Mouse (Mus musculus): Measurements from ENCODE around the gene Cyb5r3.

Gene Cyb5r3

GRCm38 (mm10) chr15:83169772-83170722 is 2.3 kb downstream of the Cyb5r3 start:
- ATAC-seq (ENCODE audit: low TSS enrichment): no peak

DNA sequence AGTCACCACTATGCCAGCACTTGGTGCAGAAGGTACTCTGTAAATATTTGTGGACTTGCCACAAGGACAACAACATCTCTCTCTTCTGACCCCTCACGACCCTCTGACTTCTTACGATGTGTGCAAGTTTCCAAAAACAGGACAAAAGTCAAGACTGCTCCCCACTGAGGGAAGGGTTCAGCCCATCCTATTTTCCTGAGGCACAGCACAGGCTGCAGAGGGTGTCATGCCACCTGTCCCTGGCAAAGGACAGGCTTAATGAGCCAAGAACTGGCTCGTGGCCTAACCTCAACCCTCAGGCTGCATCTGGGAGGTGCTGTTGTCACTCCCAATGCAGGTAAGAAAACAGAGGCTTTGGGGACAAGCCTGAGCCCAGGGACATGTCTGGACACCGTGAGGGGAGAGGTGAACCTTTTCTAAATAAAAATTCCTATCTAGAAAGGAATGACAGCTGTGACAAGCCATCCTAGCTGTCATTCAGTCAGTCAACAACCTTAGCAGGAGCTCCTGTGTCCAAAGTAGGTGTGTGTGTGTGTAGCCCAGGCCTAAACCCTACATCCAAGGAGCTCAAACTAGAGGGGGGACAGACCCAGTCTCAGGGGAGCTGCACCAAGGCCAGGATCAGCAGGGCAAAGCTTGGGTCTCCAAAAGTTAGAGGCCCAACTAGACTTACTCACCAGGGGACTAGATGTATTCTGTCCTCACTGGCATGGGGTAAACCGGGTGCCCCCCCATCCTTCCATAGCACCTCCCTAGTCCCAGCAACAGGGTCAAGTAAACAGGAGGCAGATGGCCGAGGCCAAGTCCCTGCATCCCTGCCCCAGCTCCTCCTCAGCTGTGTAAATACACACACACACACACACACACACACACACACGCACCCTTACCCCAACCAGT is 3.3 kb downstream of the Cyb5r3 start:
- no peak for ATAC-seq (ENCODE audit: low TSS enrichment)

- ATAC-seq (ENCODE audit: low TSS enrichment): no peak
Observed at GRCm38 (mm10) chr15:83168311-83168710, 4.1 kb downstream of the Cyb5r3 start.

DNA sequence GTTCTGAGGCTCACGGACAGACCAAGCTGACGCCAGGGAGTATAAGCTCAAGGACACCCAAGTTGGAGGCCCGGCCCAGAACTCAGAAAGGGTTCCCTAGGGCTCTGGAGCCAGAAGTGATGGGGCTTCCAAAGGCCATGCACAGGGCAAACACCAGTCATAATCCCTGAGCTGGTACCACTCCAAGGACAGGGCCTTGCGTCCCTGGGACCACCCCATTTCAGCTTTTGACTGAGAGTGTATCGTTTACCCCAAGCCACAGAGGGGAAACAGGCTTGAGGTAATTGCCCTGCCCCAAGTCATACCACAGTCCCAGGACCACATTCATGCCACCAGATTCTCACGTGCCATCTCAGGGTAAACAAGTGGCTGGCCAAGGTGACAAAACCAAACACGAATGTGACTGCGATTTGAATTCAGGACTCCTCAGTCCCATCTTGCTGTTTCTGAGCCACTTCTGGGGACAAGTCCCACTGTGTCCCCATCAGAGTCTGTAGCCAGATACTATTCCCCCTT is 4.8 kb downstream of the Cyb5r3 start:
- no peak for ATAC-seq (ENCODE audit: low TSS enrichment)

DNA sequence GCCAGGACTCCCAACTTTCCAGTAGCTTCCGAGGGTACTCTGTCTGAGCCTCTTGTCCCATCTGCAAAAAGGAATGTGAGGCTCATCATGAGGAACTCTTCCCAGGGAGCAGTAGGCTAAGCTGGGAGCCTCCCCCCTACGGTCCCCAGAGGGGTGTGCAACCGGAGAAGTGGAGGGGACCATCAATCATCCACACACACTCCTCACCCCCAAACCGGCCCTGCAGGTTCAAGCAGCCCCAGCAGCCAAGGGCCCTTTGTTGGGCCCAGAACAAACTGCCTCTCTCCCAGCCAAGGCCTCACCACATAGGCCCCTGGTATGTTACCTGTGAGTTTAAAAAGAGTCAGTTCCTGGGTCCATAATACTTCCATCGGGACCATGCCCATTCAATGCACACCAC is 5.3 kb downstream of the Cyb5r3 start:
- ATAC-seq (ENCODE audit: low TSS enrichment): no peak

- peak; percentile 24; the same call in 1 of the 2 replicates for ATAC-seq (ENCODE audit: low TSS enrichment)
Observed at GRCm38 (mm10) chr15:83166642-83167041, 5.8 kb downstream of the Cyb5r3 start.

GRCm38 (mm10) chr15:83165526-83166315 is 6.7 kb downstream of the Cyb5r3 start:
- ATAC-seq (ENCODE audit: low TSS enrichment): no peak

DNA sequence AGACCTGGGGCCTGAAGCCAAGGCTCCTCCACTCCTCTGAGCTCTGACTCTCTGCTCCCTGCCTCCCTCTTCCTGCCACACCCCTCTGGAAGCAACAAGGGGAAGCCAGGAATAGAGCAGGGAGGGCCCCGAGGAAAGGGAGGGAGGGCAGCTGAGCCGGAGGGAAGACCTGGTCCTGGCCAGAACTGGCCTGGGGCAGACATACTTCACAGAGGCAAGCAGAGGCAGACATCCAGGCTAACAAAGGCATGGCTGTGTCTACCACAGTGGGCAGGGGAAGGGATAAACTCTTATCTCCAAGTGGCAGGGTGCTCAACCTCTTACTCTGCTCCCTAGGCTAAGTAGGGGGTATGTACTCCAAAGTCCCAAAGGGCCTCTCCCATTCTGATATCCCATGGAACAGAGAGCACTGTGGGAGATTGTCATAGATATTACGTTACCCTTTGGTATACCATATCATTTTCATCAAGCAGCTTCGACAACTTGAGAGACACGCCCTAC is 7.4 kb downstream of the Cyb5r3 start:
- ATAC-seq (ENCODE audit: low TSS enrichment): no peak

DNA sequence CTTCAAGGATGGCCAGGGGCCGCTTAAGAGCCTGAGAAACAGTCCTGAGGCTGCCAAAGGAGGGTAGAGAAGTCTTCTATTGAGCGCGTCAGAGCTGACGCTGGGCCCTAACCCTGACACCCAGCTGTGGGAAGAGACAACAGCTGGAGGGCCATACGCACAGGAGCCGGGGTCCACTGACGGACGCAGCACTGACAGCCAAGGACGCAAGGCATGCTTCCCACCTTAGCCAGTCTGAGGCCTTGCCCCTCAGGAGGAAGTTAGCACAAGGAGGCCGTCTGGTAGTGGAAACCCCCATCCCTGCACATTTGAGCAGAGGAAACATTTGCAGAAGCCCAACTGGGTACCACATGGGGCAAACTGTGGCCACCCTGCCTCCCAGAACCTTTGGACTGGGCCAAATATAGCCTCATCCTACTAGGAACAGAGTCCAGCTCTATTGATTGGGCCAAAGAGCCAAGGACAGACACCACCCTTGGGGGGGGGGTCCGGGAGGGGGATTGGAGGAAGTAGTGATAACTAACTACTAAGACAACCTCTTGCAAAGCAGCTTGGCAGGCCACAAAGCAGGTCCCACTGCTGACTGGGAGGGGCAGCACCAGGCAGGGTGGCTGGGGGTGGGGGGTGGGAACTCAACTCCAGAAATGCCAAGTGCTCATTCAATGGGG is 9.4 kb downstream of the Cyb5r3 start:
- ATAC-seq (ENCODE audit: low TSS enrichment): no peak

GRCm38 (mm10) chr15:83162001-83162400 is 10.4 kb downstream of the Cyb5r3 start:
- ATAC-seq (ENCODE audit: low TSS enrichment): no peak

DNA sequence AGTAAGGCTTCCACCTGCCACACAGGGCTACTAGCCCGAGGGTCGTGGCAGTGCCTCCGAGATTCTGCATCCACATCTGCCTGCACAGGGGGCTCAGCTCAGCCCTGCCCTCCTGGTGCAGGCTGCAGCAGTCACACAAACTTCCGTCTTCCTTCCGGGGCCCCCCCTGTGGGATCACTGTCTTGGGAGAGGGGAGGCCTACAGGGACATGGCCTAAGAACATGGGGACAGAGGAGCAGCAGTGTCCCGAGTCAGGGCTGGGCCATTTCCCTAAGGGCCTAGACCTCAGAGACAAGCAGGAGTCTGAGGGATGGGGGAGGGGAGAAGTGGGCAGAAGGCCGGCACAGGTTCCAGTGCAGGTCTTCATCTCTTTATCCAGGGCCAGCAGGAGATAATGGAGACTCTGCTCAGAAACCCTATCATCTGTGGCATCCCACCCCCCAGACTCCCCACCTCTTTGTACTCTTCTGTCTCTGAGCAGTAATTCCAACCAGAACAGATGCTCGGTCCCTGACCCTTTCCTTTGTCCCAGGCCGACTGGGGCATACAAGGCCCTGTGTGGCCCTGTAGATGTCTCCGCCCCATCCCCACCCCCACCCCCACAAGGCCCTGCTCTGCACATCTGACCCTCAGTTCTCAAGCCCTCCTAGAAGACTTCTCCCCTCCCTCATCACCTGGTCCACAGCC is 11.2 kb downstream of the Cyb5r3 start:
- no peak for ATAC-seq (ENCODE audit: low TSS enrichment)

- ATAC-seq (ENCODE audit: low TSS enrichment): no peak
Observed at GRCm38 (mm10) chr15:83160561-83160960, 11.8 kb downstream of the Cyb5r3 start.

DNA sequence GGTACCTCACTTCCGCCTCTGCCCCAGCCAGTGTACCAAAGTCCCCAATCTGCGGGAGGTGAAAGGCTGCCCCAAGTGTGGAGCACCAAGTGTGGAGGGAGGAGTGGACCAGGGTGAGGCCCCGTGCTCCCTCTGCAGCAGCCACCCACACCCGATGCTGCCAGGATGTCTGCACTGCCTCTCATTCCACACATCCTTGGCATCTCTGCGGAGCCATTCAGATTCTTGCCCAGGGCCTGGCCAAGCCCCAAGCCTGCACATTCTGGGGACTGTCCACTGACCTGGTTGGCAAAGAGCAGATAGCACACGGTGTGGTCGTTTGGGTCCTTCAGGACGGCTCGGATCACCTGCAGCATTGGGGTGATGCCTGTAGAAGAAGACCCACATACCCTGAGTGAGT is 12.6 kb downstream of the Cyb5r3 start:
- ATAC-seq (ENCODE audit: low TSS enrichment): no peak

DNA sequence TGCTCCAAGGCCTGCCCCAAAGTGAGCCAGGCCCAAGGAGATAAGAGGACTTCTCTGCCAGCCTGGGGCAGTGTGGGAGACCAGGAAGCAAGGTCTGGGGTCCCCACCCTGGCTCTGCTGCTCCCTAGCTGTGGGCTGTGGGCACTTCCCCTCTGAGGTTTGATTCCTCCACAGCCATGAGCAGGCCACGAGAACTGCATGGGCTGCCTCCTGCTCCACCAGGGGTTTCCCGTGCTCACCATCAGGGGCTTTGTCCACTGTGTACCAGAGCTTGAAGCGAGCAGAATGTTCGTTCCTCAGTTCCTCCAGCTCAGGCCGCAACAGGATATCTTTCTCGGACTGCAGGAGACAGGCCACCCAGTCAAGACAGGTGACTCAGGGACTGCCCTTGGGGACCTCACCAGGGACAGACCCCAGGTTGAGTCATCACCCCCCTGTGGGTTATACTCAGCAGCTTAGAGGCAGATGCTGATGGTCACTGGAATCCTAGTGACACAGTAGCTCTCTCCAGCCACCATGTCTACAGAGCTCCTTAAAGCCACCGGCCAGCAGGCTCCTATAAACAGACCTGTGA is 13.7 kb downstream of the Cyb5r3 start:
- ATAC-seq (ENCODE audit: low TSS enrichment): no peak

GRCm38 (mm10) chr15:83157667-83158064 is 14.7 kb downstream of the Cyb5r3 start:
- ATAC-seq (ENCODE audit: low TSS enrichment): no peak

DNA sequence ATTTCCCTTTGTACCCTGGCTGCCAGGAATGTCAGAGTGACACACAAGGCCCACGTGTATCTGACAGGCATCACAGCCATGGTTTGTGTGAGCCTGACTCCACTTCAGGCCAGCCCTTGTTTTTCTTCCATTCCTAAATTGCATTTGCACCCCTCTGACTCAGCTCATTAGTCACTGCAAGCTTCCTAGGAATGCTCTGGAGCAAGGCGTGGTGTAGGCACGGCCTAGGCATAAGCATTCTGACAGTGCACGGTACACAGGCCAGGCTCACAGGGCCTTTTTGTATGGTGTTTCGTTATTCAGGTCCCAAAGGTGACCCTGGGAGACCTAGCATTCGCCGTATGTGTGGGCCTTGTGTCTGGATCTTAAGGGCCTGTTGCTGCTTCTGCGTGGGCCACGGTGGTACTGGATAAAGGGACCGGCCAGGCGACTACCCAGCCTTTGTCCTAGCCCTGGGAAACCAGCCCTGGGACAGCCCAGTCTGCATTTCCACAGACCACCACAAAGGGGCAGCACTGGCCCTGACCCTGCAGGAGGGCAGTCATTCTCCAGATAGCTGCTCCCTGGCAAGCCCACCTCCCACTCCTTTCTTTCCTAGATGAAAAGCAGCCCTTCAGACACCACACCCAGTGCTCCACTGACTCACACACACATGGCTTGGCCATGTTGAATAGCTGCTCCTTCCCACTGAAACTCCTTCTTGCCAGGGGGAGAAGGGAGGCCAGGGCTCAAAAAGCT is 15.3 kb downstream of the Cyb5r3 start:
- ATAC-seq (ENCODE audit: low TSS enrichment): peak; percentile 69

DNA sequence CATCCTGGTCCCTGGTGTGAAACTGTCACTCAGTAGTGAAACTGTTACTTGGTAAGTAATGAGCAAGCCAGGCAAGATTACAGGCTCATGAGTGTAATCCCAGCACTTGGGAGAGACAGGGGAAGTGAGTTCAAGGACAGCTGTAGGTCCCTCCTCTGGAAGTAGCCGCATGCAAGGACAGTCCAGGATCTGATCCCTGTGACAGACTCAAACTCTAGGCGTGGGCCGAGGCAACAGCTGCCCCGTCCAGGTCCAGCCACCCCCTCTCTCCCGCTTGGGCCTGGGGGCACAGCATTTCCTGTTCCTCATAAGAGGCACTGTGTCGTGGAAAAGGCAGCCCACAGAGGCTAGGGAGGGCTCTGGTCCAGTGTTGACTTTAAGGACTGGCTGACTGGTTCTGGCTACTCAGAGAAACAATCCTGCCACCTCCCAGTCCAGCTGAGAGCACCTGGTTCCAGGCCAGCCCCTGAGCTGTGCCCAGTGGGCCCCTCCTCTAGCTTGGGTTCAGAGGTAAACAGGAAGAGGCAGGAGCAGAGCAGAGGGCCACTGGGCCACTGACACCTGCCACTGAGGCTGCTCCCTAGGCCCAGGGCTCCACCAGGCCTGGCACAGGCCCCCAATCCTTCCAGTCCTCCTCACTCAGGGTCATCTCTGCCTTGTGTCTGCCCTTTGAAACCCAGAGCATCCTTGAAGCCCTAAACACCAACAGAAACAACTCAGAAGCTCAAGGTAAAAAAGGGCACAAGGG is 16.5 kb downstream of the Cyb5r3 start:
- ATAC-seq (ENCODE audit: low TSS enrichment): no peak

- ATAC-seq (ENCODE audit: low TSS enrichment): no peak
Observed at GRCm38 (mm10) chr15:83154309-83154708, 18.1 kb downstream of the Cyb5r3 start.

All from frontal cortex, adult (tissue).